Mouse (Mus musculus) granulocyte monocyte progenitor cell, adult 5-6 weeks (primary cell): ENCODE data around the gene Tbpl1. TPM values are rescaled to one million over a fixed set of nuclear protein-coding genes. Genes with fewer than 3 reads are reported as not detected.

ENCODE experiments used
- ATAC-seq: replicated peaks from 2 replicates; pipeline ENCODE4 v1.8.0; 2016; ENCODE audit warnings: mild to moderate bottlenecking, moderate TSS enrichment, inconsistent platforms; ENCODE audit not compliant: poor library complexity, severe bottlenecking
- total RNA-seq, 2 experiments: library from RNA; stranded (forward) in 1 of 2; stranded (reverse) in 1 of 2; fragments of 200-712, 200-1000 nt in 1 of 2; fragments of >200 nt in 1 of 2; fragmentation: Nextera tagmentation in 1 of 2; gene quantifications; 2 replicates each; pipeline ENCODE4 v1.2.3; 2014 to 2017

The Tbpl1 gene
- total RNA-seq, 2 experiments from 2014 or later: 20.2 to 21.9 TPM

DNA sequence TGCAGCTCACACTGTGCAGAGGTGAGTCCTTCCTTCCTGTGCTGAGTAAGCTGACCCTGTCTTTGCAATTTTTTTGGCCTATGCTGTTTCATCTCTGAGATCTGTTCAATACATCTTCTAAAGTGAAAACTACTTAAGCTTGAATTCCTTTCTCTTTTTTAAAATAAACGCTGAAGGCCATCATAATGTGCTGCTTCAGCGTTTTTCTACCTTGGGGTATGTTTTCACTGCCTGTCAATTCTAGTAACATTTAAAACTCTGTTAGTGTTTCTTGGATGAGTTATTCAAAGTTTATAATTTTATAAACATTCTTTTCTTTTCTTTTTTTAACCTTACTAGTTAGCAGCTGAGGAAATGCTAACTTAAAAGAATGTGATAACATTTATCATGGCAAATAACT is 18.8 kb downstream of the Tbpl1 start:
- ATAC-seq: no peak

DNA sequence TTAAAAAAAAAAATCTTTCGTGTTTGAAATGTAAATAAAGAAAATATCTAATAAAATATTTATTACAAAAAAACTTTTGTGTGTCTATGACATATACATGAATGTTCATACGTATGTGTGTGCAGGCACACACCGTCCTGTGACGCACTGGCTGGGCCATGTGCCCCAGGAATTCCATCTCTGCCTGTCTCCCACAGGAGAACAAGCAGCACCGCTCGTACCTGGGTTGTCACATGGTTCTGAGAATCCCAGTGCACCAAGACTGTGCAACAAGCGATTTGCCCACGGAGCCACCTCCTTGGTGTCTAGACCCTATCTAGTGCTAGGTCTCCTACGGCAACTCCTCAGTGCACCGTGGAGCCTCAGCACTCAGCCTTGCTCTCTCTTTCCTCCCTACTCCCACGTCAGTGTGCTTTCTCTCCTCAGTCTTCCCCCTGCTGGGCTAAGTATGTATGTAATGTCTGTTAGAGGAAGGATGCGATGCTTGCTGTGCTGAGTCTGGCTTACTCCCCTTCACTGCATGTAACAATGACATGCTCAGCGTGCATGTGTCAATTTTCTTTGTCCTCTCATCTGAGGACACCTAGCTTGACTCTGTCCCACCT is 21.5 kb downstream of the Tbpl1 start:
- no peak for ATAC-seq

DNA sequence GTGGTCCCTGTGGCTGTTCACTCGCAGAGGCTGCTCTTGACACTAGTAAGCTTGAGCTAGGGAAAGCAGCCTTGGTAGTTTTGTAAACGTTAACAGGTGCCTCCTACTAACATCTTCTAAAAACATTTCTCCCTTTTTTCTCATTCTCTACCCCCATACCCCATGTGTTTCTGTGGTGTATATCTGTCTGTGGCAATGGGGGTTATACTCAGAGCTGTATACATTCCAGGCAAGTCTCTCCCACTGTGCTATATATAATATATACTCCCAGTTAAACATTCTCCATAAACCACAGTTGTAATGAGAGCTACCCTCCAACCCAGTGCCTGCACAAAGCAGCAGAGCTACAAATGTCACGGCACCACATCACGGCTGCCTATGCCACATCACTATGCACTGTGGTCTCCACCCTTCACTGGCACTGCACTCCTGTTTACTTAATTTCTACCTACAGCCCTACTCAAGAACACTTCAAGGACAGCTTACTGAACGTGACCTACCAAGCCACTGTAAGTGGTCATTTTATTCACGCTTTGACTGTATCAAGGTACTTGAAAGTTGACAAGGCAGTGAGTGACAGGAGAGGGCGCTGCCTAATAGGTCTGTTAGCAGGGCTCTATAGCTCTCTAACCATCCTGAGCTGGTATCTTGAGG is 23.4 kb downstream of the Tbpl1 start:
- no peak for ATAC-seq

DNA sequence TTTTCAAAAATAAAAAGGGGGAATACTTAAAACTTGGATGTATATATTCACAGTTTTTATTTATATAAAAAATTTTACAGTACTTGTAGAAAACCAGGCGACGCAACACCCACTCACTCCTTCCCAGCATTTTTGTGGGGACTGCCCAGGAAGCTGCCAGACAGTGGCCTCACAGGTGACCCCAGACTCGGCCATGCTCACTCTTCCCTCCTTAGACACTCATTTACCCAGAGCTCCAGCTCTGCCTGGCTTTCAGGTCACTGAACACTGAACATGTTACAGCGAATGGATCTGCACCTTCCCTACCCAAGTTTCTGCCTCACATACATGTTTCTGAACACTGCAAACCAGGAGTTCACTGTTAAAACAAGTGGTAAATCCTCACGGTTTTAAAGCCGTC is 27.9 kb downstream of the Tbpl1 start:
- ATAC-seq: no peak

DNA sequence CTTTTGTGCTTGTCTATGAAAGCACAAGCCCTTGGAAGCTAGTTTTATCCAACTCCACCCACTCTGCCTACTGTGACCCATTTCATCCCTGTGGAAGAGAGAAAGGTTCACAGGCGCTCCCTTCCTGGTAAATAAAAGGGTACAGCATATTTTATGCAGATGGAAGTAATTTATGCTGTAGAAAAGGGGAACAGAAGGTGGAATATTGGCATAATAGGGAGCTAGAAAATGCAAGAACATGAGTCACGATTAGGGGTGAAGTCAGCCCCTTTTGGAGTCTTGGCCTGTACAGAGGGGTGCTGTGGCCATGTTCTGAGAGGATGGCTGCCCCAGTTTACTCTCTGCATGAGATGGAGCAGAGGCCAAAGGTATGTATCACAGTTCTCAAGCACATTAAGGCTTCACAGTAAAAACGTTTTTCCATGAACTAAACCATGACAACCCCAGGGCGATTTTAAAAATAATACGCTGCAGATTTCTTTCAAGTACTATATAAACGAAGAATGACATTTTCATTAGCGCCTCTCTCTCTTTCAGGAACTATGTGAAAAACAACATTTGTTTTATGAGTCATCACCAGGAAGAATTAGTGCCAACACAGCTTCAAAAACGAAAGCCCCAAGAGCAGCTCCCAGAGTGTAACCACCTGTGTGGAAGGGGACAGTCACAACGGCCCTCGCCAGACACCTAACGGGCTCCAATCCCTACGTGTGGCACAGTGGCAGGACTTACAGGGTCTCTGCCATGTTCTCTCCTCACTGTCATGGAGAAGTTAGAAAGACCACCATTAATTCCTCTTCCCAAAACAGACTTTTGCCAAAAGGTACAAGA is 30.0 kb downstream of the Tbpl1 start:
- ATAC-seq: no peak

DNA sequence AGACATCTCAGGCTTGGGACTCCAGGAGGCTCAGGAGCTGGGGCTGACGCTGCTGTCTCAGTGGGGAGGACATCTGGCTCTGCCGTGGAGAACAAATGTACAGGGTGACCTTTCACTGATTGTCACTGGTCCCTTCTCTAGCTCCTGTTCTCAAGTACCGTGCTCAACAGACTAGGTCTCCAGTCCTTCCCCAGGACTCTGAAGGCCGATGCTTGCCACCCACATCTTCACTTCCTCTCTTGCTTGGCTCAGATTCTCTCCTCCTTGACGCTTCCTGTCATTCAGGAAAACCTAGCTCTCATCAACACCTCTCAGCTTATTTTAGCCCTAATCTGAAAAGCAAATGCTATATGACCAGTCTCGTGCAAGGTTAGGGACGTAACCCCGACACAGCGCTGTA is 31.0 kb downstream of the Tbpl1 start:
- ATAC-seq: peak; percentile 15; the same call in 1 of the 2 replicates

DNA sequence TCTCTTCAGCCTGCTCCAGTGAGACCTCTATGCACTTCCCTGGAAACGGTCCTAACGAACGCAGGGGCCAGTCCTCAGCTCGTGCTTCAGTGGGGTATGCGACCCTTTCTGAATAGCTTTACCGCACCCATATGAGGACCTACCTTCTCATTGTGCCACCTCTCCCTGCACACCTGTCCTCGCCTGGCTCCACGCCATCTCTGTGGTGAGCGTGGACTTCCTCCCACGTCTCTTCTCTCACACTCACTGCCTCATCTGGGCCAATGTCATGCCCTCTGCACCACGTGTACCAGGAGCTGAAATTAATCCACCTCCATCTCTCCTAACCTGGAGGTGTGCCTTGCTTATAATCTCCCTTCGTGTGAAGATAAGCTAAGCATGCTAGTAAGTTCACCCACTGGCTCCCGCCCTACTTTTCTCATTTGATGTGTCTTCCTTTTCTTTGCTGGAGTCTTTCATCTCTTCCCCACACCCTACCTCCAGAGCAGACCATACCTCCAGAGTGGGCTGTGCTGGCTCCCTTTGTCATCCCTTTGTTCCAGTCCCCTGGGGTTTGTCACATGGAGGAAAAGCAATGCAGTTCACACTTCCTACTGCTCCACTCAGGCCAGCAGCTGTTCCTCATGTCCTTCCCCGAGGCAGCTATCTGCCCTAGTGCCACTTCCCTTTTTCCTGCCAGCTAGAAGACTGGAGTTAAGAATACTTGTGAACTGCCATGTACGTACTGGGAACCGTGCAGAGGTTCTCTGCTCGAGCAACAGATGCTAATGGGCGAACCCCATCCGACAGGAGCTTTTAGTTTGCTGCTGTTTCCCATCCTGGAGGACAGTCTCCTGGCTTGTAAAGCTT is 32.0 kb downstream of the Tbpl1 start:
- peak; percentile 94 for ATAC-seq

DNA sequence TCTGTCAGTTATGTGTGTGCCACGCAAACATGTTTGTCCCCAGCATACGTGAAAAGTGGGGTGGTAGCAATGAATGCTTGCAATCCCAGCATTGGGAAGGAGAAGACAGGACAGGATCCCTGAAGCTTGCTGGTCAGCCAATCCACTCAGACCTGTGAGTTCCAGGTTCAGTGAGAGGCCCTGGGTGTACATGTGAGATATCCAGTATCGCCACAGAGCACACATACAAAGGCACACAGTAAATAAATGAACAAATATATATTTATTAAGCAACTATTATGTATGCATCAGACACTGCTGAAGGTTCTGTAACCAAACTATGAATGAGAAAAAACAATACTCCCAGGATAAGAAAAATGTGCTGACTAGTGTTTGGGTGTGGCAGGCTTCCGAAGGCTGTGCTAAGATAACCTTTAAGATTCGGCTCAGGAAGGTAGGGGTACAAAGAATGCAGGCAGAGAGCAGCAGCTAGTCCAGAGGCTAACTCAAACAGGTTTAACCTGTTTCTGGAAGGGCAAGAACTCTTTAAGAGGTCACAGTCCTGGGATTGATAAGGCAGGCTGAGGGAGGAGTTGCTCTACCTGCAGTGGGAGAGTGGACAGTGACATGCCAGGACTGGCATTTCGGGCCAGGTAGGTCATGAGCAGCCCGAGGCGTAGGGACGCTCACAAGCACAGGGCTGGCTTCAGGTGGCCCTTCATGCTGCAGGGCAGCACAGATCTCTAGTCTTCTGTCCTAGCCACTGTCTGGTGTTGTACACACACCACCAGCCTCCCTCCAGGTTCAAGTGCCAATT is 33.4 kb downstream of the Tbpl1 start:
- no peak for ATAC-seq

DNA sequence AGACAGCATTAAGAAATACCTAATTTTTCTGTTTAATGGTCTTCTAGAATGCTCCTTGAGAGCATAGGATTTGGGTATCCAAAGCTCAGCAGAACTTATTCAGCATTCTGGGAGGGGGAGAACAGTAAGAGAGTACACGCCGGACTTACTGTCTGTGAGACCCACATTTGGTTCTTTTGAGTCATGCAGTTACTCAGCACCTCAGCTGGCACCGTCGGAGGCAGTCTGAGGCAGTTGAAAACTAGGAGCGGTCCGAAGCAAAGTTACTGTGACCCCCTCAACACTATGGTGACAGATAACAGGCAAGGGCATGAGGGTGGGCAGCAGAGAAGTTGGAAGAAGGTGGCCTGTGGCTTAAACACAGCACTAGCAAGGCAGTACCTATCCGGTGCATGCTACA is 34.9 kb downstream of the Tbpl1 start:
- ATAC-seq: no peak

DNA sequence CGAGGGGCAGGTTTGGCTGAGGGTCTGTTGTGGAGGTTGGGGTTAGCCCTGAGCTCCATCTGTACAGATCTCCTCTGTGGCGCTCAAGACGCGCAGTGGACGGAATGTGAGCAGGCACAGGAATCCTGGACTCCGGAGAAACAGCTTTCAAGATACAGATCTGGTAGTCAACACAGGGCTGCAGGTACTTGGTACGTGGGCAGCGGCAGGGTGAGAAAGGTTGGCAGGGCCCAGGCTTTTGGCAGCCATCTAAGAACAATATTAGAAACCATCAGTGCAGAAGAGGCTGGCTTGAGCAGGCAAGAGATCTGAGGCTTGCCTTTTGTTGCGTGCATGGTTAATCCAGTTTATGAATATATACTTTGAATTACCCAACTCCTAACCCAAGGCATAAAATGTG is 35.5 kb downstream of the Tbpl1 start:
- no peak for ATAC-seq

DNA sequence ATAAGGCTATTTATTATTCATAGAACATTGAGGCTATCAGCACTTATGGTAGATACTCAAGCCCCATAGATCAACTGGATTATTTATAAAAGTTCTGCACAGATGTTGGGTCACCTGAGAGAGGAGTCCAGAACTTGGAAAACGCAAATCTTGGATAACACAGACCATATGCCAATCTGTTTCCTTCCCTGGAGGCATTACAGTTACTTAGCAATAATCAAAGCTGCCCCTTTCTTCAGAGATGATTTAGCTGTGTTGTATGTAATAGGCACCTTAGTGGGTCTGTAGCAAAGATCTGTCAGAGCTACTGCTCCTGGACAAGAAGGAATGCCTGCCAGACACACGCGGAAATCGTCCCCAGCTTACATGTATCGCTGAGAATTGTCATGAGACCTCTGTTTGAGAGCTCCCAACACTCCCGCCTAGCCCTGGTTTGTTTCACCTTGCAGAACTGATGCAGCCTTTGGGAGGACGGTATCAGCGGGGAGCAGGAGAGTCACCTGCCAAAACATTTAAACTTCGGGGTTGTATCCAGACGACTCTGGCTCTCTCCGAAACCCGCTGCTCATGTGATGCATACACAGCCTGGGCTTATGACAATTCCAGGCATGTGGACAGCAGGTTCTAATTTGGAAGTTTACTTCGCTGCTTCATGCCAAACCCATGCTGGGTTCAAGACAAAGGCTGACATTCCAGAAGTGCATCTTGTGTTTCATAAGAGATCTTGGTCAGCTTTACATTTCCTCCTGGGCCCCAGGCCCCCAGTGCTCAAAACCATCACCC is 55.7 kb downstream of the Tbpl1 start:
- no peak for ATAC-seq

DNA sequence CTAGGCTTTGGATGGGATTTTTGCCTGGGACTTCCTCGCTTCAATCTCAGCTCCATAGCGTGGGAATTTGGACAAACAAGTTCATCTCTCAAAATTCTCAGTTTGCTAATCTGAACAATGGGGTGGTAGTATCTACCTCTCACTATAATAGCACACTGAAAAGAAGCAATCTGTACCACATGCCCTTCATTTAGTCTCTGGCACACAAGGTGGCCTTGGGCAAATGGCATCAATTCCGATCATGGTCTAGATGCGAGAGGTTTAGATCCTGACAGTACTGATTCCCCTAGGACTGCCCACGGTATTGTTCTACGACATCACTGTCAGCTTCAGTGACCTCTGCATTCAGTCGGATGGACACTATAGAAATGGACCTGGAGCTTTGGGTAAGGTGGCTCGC is 57.6 kb downstream of the Tbpl1 start:
- ATAC-seq: no peak

DNA sequence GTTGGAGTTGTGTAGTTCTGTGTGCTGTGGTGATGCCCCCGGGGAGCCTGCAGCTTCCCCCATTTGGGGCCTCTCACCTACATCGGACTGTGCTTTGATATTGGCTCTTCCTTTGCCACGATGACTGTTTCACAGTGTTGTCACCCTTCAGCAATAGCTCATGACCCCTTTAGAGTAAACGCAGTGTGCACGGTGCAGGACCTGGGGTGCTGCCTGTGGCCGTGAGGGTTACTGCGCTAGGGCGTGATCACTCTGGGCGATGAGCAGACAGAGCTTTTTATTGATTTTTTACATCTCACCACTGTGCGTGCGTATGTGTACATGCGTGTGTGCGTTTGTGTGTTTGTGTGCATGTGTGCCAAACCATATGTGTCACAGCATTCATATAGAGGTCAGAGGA is 63.2 kb downstream of the Tbpl1 start:
- ATAC-seq: no peak

DNA sequence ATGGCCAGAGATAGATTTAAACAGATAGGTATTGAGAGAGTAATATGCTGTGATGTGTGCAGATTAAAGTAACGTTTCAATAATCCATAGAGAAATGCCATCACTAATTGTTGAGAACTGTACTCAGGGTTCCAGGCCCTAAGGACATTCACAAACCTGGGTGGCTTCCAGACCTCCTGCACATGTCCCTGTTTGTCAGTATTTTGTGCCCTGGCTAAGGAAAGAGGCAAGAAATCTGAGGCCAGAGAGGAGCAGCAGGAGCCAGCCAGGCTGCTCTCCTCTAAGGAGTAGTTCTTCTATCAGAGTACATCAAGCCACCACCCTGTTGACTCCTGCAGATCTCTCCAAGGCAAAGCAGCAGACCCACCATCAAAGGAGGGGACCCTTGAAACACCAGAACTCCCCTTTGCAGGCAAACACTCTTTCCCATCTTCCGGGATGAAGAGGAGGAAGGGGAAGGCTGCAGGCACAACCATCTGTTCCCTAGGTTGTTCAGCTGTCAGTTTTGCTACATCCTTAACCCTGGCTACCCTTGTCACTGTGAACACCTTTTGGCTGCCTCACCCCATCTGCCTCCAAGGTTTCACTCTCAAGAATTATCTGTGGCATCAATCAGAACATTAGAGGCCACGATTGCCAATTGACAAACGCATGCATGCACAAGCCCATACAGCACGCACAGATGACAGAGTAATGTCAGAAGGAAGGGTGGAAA is 71.3 kb downstream of the Tbpl1 start:
- ATAC-seq: no peak

DNA sequence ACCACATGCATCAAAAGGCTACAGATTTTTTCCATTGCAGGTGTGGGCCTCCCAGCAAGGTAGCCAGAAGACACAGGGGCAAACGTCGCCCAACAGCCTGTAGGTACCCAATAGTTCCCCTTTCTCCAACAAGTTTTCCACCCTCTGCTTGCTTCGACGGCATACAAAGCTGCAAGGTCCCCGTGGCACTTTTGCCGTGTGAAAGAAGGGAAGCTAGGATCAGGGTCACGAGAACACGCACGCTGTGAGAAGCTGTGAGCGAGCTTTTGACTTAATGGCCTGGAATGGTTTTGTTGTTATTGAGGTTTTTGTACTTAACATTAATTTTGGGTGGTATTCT is 72.4 kb downstream of the Tbpl1 start:
- no peak for ATAC-seq

DNA sequence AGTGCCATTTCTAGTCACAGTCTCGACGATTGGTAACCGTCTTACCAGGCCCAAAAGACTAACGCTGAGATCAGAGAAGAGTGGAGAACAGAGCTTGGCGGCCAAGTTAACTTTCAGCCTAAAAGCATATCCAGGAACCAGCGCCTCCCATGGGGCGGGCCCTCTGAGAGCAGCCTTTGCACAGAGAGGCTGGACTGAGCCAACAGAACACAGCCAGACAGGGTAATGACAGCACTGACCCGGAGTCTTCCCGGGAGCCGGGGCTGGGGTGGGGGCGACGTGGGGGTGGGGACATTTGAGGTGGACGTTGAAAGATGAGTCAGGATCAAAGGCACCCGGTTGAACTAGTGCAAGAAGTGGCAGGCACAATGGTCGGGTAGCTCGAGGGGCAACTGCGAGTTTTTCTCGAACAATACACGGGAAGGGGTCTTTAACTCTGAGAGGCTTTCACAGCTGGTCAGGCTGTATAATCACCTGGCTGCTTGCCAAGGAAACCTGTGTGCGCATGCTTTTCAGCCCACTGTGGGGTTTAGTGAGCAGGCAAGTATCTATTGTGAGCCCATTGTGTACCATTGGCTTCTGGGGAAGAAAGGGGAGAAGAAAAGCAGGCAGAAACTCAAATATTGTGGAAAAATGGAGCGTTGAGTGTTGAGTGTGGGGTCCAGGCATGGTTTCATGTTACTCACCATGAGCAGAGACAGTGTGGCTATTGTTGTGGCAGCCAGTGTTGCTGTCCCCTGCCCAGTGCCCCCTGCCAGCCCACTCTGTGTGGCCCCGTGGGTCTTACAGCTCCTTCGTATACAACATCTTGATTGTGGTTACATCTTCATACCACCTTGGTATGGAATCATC is 73.0 kb downstream of the Tbpl1 start:
- no peak for ATAC-seq
